Mouse (Mus musculus) olfactory bulb, adult 2 months (tissue): ENCODE measurements at regions not wholly inside any gene's neighbourhood (a gene's known extent, or its start where the extent isn't known, plus 50 kb on each side); places are given as distances from the start of the nearest gene placed in this dataset.

Experiments used
- H3K27ac ChIP-seq: fragments of 200-500 bp; 2 replicates; pipeline ENCODE4 v1.5.1; 2012; ENCODE audit warnings: low read depth, low read length; ENCODE audit not compliant: insufficient read depth
- H3K4me1 ChIP-seq: fragments of 200-500 bp; 2 replicates; pipeline ENCODE4 v1.6.1; 2012; ENCODE audit warnings: low read length; ENCODE audit not compliant: control insufficient read depth, insufficient read depth
- H3K4me3 ChIP-seq: fragments of 200-500 bp; 2 replicates; pipeline ENCODE4 v1.5.1; 2012; ENCODE audit warnings: mild to moderate bottlenecking, low read depth, low read length, moderate library complexity; ENCODE audit not compliant: insufficient read depth
- CTCF ChIP-seq: fragments of 200-500 bp; IDR thresholded peaks from 2 replicates; pipeline ENCODE4 v1.5.1; 2012; ENCODE audit warnings: low read depth, mild to moderate bottlenecking, low read length, moderate library complexity; ENCODE audit not compliant: insufficient read depth
- POLR2A ChIP-seq: fragments of 200-500 bp; IDR thresholded peaks from 2 replicates; pipeline ENCODE4 v1.6.1; 2012; ENCODE audit warnings: mild to moderate bottlenecking, low read depth, low read length, moderate library complexity; ENCODE audit not compliant: insufficient read depth
- WGBS: fragments of 180-500 bp; shearing (Covaris S2); methylation state at CpG from one replicate; pipeline ENCODE4 v1.1.7; 2018; 5-methylcytosine and 5-hydroxymethylcytosine counted together

DNA sequence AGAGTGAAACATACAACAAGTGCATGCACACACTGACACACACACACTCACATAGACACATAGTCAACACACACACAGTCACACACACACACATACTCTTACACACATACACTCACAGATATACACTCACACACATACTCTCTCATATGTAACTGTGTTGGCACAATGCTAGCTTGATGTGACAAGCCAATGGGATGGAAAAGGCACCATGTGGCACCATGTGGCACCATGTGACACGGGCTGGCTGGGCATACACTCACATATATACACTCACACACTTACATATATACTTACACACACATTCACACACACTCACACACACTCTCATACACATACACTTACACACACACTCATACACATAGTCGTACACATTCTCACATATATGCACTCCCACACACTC, 67.0 kb upstream of the Phyhipl start:
- WGBS, result 77% methylated on average over 2 of the region's 2 CpGs
- H3K4me3 ChIP-seq, result no peak overlapping the region
- TF ChIP-seq CTCF (no peak), POLR2A (no peak)

DNA sequence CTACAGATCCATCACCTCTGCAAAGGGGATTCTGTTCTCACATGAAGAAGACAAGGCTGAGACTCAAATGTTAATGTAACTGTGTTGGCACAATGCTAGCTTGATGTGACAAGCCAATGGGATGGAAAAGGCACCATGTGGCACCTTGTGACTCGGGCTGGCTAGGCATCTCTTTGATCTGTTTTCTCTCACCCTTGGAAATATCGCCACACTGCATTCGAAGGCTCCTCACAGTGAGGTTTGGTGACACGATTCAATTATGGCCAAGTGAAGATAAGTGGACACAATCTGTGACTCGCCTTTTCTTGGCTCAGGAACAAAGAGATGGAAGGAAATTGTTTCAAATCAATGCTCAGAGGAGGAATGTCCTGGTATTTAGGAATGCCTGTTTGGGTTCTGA, 66.6 kb upstream of the Phyhipl start:
- Histone ChIP-seq H3K27ac (no peak overlapping the region), H3K4me1 (no peaks in the 10 kb centered on the region), H3K4me3 (no peak overlapping the region)
- 73% methylated on average over 5 of the region's 5 CpGs for WGBS
- no peak for TF ChIP-seq POLR2A
- no peak for TF ChIP-seq CTCF

More for the DNA sequence above, 67.0 kb upstream of the Phyhipl start:
- Histone ChIP-seq H3K27ac (no peak overlapping the region), H3K4me1 (no peaks in the 10 kb centered on the region)

DNA sequence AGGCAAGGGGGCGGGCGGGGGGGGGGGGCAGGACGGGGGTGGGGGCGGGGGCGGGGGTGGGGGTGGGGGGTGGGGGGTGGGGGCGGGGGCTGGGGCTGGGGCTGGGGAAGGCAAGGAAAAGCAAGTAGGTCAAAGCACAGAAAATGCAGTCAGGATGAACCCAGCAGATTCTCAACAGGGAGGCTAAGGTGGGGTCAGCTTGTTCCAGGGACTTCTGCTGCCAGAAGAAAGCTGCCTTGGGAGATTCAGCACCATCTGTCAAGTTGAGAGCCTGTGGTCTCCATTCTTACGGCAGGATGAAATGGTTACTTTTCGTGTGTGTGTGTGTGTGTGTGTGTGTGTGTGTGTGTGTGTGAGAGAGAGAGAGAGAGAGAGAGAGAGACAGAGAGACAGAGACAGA, 61.7 kb upstream of the Phyhipl start:
- TF ChIP-seq POLR2A (no peak), CTCF (no peak)
- H3K4me3 ChIP-seq, result no peak overlapping the region
- peaks cover 2% of the 10 kb centered on the region; the same call in 1 of the 2 replicates for H3K4me1 ChIP-seq
- WGBS, result 18% methylated on average over 2 of the region's 8 CpGs
- peak overlapping the region; percentile 33 for H3K27ac ChIP-seq

DNA sequence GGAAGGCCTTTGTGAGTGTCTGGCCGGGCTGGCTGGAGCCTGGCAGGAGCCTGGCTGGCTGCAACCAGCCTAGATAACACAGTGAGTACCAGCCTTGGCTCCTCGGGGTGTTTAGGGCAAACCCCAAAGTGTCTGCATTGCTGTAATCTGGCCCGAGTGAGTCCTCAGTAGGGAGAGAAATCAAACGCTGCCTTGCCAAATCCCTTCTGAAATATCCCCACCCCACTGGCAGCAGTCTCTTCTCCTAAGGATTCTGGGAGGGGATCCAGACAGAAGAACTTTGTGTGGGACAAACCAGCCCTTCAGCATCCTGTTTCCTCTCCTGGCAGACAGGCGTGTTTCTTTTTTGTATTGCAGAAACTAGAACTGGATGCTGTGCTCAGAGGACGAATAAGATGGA, 61.3 kb upstream of the Phyhipl start:
- TF ChIP-seq POLR2A (no peak), CTCF (no peak)
- Histone ChIP-seq H3K4me3 (no peak overlapping the region), H3K4me1 (peaks cover 2% of the 10 kb centered on the region; the same call in 1 of the 2 replicates), H3K27ac (peak overlapping the region; percentile 67; the same call in 1 of the 2 replicates)
- 23% methylated on average over 6 of the region's 6 CpGs for WGBS

DNA sequence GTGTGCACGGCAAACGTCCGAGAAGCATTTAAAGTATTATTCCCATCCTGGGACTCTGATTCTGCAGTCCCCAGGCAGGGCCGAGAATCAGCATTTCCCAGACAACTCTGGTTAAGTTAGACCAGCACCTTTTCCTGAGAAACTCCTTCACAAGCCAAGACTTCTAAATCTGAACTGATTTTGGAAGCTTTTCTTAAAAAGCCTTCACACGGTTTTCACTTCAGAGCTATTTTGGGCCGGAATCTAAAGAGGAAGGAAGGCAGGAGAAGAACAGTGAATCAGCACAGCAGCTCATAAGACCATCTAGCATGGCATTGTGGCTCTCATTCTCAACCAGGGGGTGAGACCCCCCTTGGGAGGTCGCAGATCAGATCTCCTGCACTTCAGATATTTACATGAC, 57.5 kb upstream of the Phyhipl start:
- TF ChIP-seq POLR2A, result no peak
- no peak for TF ChIP-seq CTCF
- Histone ChIP-seq H3K27ac (no peak overlapping the region), H3K4me1 (peaks cover 2% of the 10 kb centered on the region; the same call in 1 of the 2 replicates), H3K4me3 (no peak overlapping the region)
- 51% methylated on average over 7 of the region's 7 CpGs for WGBS

DNA sequence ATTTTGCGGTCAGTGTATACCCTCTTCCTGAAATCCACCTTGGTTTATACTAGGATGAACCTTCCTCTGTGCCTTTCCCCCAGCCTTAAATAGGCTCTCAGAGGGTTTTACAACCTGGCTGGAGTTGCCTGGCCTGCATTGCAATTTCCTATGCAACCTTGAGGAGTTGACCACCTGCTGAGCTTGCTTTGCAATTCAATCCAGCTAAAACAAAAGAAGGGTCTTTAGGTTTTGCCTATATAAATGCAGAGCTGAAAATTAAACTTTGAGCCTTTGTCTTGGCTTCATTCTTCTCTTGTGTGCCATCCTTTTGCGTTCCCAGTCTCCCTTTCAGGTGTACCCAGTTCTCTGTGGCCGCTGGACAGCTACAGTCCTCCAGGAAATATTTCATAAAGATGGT, 53.0 kb upstream of the Phyhipl start:
- 91% methylated on average over 3 of the region's 3 CpGs for WGBS
- Histone ChIP-seq H3K27ac (no peak overlapping the region), H3K4me1 (0 out of 2 replicates have a peak, but pooled peaks cover 1% of the 10 kb centered on the region), H3K4me3 (no peak overlapping the region)
- TF ChIP-seq CTCF (no peak), POLR2A (no peak)
